Mouse (Mus musculus): ENCODE measurements around the gene Spry2.

GRCm38 (mm10) chr14:105899116-105899515, 2.5 kb upstream of the Spry2 start:
- no peak for TF ChIP-seq CTCF (IDR thresholded peaks at IDR 0.05; ENCODE audit: control insufficient read depth, insufficient read depth, insufficient replicate concordance, low read depth, low read length)
- TF ChIP-seq POLR2A (IDR thresholded peaks at IDR 0.05; ENCODE audit: control insufficient read depth, low read depth, low read length) = no peak
